Mouse (Mus musculus) kidney, postnatal 36 days (tissue): Measurements from ENCODE around the gene Atxn1.

ENCODE experiments used
- DNase-seq, 2 experiments: peaks; one replicate each; pipeline ENCODE4 v3.0.0; 2021 to 2022; ENCODE audit warnings: mixed read lengths in 2 of 2

Atxn1 gene

DNA sequence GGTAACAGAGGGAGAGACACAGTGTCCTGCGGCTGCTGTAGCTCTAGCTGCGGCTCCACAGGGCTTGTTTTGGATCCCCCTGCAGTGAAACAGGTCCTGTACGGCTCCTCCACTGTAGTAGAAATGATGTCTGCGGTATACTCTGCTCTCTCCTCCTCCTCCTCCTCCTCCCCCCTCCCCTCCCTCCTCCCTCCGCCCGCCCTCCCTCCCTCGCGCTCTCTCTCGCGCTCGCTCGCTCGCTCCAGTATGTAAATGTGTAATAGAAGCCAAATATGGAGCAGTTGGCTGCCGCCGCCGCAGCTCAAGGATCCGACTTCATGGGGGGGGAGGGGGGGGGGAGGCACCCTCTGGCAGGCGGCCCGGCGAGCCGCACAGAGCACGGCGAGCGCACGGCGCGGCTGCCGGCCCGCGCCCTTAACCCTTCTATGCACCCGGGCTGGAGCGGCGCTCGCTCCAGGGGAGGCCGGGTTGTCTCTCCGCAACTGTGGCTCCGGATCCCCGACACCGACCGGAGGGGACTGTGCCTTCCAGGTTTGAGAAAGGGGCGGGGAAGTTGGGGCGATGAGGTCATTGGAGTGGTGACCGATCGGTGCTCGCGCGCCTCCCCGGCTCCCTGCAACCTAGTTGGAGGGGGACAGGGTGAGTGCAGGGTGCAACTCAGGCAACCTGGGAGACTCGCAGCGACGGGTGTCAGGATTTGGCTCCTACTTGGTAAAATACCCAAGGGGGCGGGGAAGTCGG lies at the start of gene Atxn1:
Gene Atxn1, minus strand, starts transcription at position 156 of the 741 bp plus-strand sequence.
- peak; percentile 88 for DNase-seq

DNA sequence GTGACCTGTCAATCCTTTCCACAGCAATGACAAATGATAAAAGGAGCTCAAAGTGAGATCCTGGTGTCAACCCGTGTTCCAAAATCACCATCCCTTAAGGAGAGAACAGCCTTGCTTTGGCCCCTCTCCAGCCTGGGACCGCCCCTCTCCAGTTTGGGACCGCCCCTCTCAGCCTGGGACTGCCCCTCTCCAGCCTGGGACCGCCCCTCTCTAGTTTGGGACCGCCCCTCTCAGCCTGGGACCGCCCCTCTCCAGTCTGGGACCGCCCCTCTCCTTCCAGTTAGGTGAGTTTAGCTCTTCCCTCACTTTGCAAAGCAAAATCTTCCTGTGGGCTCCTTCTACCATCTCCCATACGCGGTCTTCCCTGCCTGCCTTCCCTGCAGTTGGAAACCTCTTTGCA lies 46.4 kb upstream of the Atxn1 start:
- peak in 1 of 2 experiments; percentile 13 for DNase-seq

DNA sequence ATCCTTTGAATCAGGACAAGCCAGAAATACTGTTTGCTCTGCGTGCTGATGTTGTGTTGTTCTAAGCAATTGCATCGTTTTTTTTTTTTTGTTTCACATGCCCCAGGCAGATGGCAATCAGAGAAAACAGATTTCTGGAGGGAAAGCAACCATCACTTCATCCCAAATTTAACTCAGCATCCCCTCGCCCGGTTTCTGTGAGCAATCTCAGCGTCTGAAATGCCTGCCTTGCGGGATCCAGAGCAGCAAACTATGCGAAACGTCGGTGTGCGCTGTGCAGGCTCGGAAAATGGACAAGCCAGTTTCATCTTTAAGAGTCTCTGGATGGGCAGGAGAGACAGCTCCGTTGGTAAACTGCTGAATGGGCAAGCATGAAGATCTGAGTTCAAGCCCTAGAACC lies 45.3 kb upstream of the Atxn1 start:
- DNase-seq = no peak

DNA sequence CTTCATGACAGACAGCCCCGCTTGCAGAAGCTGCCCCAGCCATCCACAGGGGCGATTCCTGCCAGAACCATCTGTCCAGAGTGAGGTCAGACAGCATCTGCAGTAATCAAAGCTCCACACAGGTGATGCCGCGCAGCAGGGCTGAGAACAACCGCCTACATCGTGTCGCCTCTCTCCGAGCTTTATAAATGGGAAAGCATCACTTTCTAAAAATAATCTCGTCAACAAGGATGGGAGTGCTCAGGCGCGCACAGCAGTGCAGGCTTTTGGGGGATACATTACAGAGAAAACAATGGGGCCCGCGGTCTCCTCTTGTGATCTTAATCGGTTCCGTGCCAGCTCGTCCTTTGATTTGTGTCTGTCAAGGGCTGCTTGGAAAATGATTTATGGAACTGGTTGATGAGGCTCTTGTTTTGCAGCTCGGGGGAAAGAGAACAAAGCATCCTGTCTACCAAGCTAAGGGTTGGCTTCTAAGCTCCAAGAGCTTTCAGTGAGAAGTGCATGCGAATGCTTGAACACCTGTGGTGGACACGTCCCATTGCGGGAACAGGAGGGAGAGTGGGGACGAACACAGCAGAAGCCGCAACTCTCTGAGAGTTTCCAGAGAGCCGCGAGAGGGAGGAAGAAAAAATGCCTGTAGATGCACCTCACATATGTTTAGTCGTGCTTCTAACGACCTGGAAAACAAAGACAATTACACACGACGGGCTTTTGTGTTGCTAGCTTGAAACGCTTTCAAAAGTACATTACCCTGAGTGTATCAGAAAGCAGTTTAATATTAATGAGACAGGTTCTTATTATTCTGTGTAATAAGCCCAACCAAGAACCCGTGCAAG lies 44.2 kb upstream of the Atxn1 start:
- no peak for DNase-seq

DNA sequence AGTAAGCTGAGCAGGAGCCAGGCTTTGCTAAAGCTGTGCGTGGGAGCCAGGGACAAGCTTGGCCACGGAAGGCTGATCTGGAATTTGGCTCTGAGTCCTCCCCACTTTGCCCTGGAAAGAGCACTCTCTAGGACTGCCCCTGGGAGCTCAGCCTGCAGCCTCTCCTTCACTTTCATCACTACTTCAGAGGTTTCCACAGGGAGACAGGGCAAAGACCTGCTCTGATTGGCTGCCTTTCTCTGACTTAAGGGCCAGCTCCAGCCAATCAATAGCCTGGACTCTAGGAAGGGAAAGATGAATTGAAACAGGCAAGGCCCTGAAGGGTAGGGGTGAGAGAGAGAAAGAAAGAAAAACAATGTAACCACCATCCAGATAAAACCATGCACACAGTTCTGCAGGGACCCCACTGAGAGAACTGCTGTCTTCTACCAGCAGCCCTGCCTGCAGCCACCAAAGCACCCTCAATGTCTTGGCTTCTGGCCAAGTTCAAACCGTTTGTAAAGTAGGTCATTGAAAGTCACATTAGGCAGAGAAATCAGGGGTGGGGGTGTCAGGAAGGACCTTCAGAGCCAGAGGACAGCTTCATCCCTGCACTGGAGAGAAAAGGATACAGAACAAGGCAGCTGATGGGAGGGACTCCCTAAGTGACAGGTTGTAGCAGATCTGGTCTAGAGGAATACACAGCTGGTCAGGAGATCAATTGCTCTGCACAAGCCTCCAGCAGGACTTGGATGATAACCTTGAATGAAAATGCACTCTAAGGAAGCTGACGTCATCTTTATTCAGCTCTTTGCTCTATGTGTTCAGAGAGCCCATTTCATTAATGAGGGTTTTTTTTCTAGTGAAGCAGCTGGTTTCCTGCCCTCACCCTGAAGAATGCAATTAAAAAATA lies 41.6 kb upstream of the Atxn1 start:
- DNase-seq = peak; percentile 68 to 70

DNA sequence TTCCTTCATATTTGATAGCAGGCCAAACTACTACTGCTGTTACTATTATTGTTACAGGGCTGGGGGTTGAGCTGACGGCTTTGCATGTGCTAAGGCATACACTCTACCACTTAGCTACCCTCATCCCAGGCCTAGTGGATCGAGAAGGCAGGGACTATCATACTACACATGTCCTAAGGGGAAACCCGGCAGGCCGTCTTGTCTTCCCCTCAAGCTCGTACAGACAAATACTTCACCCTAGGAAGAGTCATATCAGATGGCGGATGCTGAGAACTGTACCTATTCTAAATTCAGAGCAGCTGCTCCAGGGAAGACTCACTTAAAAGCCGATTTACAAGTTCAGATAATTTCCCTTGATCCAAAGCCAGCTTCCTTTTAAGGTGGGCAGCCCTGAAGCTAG lies 40.8 kb upstream of the Atxn1 start:
- DNase-seq = no peak

DNA sequence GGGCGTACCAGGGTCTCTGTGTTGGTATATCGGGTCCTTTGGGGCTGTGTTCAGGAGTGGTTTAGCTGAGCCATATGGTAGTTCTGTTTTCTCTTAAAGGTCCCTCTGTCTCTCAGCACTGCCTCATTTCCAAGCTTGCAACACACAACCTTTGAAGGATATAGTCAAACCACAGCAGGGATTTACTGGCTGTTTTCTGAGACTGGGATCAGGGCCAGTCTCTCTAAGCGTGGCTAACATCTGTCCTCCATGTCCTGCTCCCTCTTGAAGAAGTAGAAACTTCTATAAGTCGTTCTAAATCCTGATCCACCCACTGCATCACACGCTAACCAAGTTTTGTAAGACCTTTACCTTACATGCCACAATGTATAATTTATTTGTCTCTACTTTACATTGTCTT lies 36.5 kb upstream of the Atxn1 start:
- DNase-seq = no peak

DNA sequence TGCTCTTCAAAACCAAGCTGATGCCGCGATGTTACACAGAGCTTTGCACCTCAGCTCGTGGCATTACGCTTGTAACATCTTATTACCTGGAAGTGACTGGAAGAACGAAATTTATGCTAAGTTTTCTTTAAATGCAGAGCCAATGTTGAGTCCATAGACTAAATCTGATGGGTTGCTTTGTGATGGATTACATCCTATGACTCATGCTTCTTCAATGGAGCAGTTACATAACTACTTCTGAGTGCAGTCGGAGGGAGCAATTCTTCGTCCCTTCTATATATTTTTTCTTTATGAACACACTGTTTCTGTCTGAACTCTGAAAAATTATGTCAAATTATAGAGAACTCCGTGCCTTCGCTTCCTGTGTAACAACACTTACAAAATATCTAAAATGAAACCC lies 28.1 kb upstream of the Atxn1 start:
- no peak for DNase-seq

DNA sequence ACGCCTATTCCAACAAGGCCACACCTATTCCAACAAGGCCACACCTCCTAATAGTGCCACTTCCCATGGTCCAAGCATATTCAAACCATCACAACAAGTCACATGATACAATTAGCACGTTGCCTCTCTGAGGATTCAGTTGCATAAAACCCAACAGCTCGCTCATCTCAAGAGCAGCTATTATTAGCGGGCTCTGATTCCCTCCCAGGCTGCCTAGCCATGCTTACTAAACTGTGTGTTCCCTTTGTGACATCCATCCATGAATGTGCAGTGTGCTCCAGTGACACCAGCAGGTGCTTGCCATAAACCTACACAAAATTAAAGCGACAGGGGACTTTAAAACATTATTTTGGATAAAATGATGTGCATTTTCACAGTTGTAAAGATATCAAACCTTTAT lies 25.7 kb upstream of the Atxn1 start:
- no peak for DNase-seq

DNA sequence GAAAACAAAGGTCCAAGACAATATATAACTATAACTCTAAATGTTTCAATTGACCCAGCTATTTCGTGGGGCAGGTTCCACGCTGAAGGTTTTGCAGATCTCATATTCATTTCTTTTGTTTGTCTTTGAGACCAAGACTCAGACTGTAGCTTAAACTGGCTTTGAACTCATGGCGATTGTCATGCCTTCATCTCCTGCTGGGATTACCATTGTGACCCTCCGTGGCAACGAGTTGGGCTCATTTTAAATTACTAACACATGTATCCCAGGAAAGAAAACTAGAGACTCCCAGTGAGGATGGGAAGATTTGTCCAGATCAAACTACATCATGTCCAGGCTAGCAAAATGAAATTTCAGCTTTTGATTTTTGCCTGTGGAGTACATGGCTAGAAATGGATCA lies 14.4 kb upstream of the Atxn1 start:
- DNase-seq = no peak

DNA sequence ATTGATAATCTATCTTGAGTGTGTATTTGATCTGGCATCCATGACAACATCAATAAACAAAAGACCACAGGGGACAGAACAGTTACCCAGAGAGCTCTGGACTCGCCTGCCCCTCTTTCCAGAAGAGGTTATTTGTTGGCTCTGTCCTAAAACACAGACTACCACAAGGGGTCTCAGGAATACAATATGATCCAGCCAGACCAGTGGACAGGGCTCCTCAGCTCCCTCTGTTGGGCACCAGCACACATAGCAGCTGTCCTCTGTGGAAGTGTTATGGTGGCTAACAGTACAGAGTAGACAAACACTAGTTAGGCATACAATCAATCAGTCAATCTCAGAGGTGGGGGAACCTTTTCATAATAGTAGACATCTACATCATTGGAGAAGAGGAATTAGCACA lies 12.1 kb upstream of the Atxn1 start:
- peak; percentile 67 to 79 for DNase-seq

DNA sequence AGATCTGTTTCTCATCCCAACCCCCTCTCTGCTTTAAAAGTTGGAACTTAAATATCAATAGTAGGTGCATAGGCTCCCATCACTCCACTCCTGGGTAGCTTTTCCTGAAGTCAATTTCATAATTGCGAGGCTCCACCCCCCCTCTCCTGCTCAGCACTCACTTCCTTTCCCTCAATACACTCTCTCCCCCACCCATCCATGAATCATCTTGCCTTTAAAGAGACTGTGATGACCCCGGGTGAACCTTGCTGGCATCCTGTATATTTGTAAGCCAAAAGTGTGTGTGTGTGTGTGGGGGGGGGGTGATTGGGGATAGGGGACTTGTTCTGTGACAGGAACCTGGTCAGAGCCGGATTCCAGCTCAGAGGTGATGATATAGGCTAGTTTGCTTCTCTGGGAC lies 9.8 kb upstream of the Atxn1 start:
- peak; percentile 71 to 78 for DNase-seq

DNA sequence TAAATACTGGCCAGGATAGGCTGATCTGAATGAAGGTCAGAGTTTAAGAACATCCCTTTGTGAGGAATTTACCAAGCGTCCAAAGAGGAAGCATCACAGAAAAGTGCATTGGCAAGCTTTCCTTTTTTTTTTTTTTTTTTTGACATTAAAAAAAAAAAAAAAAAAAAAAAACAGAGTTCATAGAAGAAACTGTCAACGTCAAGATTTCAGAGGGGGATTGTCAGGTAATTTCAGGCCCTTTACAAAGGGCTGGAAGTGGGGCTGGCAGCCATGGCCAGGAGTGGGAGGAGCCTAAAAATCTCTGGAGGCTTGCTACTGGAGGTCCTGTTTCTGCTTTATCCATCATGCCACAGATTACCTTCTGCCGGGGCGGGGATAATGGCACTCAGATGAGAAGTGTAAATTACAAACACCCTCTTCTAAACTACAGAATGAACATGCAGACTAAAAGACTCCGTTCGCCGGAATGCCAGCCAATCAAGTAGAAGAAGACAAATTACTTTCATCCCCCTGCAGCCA lies 9.2 kb upstream of the Atxn1 start:
- DNase-seq = peak in 1 of 2 experiments; percentile 27

DNA sequence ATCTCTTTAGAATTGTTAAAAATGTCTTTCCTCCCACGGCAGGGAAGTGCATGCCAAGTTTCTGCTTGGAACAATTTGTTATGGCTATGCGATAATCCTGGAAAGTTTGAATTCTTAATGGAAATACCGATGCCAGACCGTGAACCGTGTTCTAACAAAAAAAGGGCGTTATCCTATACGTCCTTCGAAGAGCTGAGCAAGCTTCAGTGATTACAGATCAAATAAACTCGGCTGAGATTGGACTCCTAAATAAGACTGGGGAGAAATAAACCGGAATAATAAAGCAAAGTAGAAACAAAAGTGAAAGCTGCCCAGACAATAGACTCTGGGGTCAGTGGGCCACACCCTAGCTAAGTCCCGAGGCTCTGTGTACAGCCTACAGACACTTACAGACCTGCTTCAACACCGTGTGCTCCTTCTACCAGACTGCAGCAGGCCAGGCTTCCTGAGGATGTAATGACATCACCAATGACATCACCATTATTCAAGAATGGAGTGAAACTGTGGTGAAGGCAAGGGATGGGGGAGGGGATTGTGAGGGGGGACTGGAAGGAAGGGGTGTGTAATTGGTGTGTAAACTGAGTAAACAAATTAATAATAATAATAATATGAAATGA lies 6.2 kb upstream of the Atxn1 start:
- DNase-seq = no peak

DNA sequence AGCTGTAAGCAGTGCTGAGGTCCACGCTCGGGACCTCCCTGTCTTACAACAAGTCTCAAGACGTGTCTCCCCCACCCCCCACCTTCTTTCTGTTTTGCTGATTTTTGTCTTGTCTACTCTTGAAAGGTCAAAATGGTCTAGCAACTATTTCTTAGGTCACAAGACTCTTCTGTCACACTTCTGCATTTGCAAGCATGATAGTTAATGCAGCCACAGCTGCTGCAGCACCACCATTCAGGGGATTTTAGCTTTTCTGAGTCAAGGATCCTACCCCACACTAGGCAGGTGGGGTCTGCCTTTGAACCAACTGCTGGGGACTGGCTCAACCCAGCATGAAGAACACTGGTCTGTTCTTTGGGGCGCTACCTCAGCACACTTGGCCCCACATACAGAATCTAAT lies 3.4 kb upstream of the Atxn1 start:
- no peak for DNase-seq

DNA sequence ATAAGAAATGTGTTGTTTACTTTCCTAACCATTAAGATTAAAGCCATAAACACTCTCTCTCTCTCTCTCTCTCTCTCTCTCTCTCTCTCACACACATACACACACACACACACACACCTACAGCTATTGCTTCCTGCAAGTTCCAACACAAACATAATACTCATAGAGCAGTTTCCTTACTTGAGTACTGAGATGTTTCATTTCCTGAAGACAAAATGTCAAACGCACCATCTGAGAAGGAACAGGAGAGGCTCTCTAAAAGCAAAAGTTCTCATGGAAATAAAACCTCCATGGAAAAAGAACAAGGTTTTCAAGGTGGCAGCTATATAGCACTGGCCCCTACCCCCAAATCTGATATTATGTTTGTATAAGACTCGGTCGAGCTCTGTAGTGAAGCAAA lies 2.6 kb upstream of the Atxn1 start:
- DNase-seq = no peak

DNA sequence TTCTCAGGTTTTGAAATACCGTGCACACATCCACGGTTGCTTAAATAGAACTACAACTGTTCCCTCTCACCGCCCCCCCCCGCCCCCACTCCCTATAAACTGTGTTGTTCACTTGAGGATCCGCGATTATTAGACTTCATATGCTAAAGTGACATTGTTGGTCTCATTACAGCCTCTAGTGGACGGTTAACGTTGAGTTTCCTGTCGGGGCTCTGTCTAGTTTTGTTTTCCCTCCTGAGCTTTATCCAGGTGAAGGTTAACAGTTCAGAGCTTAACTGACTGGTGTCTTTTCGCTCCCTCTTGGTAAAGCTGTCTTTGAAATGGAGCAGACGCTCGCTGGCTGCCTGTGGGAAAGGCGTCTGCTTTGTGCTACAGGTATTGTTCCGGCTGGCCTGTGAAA lies 1.8 kb upstream of the Atxn1 start:
- DNase-seq = peak in 1 of 2 experiments; percentile 33

DNA sequence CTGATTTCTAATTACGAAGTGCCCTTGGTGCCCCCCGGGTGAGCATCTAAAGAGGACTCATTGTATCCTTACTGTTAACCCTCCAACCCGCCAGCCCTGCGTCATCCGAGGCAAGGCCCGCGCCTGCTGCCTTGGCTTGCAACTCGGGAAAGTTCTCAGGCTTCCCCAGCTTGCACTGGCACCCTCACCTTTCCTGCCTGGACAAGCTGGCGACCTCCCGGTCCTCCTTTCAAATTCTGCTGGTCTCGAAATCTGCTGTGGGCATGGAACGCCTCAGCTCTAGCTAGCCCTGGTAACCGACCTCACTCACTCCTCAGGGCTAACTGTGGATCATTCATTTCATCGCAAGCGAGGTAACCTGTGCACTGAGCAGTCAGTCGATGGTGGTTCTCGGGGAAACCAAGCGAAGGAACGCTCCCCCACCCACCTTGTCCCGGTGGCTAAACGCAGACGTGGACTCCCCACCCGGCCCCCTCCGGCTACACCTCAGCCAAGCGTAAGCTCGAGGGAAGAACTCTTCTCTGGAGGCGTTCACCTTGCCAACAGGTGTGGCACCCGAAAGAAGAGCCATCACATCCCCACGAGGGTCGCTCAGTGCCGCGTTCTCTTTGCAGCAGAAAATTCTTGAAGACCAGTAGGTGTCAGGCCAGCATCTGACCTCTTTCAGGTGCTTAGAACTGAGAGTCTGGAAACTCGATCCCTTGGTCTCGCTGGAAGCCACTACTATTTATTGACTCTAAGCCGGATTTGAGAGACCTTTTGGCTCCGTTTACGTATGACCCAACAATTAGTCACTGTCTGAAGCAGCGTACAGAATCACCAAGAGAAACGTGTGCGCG lies 1.0 kb upstream of the Atxn1 start:
- DNase-seq = peak in 1 of 2 experiments; percentile 44

DNA sequence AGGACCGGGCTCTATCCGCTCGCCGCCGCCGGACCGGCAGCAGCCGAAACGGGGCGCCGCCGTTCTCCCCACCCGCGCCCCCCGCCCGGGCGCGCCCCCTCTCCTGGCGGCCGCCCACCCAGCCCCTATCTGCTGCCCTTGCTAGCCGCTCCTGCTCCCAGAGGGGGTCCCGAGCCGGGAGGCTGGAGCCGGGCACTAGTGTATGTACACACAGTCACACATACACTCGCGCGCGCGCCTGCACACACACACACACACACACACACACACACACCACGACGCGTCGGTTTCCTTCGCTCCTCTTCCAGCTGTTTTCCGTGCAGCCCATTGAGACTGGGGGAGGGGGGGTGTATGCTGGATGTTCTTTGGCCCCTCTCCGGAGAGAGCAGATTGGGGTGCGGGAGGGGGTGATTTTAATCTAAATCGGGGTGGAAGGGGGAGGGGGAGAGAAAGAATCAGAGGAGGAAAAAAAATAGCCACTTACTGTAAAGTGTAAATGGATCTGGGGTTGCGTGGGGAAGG lies 416 bp downstream of the Atxn1 start:
- peak in 1 of 2 experiments; percentile 74 for DNase-seq

DNA sequence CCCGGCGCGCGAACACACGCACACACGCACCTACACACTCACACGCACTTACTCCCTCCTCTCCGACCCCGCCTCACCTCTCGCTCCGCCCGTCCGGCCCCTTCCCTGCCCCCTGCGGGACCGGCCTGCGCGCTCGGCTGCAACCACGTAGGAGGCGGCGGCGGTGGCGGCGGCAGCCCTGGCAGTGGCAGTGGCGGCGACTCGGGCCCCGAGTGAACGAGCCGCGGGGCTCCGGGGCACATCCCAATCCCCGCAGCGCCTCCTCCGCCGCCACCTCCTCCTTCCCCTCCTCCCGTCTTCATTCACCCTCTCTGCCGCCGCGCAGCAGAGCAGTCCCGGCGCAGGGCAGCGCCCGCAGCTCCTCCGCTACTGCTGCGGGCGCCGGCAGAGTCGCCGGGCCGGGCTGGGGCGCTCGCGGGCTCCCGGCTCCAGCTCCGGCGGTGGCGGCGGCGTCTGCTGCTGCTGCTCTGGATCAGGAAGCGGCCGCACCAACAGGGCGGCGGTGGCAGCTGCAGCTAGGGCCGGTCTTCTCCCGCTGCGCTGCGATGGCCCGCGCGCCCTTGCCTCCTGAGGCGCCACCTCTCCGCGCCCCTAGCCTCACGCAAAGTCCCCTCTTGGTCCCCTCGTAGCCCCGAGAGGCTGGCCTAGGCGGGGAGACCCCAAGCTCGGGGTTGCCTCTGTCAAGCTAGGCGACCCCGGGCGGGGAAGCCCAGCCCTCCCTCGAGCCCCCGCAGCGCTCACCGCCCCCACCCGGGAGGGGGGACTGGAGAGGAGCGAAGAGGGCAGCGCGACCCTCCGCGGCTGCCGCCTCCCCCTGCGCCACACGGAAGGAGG lies 1.1 kb downstream of the Atxn1 start:
- DNase-seq = peak; percentile 89 to 93
